Mouse (Mus musculus) thymus, adult 2 months (tissue): ENCODE data around the gene Inhbc.

Experiments used
- CTCF ChIP-seq: fragments of 200-500 bp; IDR thresholded peaks from 2 replicates; pipeline ENCODE4 v1.5.1; 2012; ENCODE audit warnings: mild to moderate bottlenecking, control low read depth, low read length, moderate library complexity, borderline replicate concordance; ENCODE audit not compliant: control insufficient read depth, poor library complexity, insufficient read depth; ENCODE audit errors: extremely low read depth
- POLR2A ChIP-seq: fragments of 200-500 bp; IDR thresholded peaks from 2 replicates; pipeline ENCODE4 v1.6.1; 2012; ENCODE audit warnings: mild to moderate bottlenecking, low read length, control low read depth, moderate library complexity; ENCODE audit not compliant: control insufficient read depth, poor library complexity, insufficient read depth; ENCODE audit errors: extremely low read depth

- TF ChIP-seq CTCF (no peak), POLR2A (no peak)
These were observed 40.0 kb downstream of the Inhbc start for GRCm38 (mm10) chr10:127330212-127330611.
